Mouse (Mus musculus) inflammation-experienced regulatory T-cells, adult 16 weeks (primary cell): ENCODE results near the gene 9930022D16Rik. TPM values are rescaled to one million over a fixed set of nuclear protein-coding genes. Genes with fewer than 3 reads are reported as not detected.

Experiments used
- polyA plus RNA-seq: library from polyadenylated mRNA; unstranded; fragments of 100-300 nt; shearing (Covaris generic); gene quantifications from one replicate; pipeline ENCODE4 v1.2.1, GENCODE M21; 2017

Gene 9930022D16Rik
- polyA plus RNA-seq, result not detected

GRCm38 (mm10) chr11:109413617-109414016, at the start of gene 9930022D16Rik:
TSS of gene 9930022D16Rik (plus strand) at chr11:109413917.

GRCm38 (mm10) chr11:109425392-109426271, 11.9 kb downstream of the 9930022D16Rik start, which contains the start of gene Amz2:
TSS of gene Amz2 (plus strand) at chr11:109425946.

Other genes with a start within 250 kb of the 9930022D16Rik start
- 11.2 TPM for gene Rgs9, start 115.8 kb upstream of the 9930022D16Rik start, polyA plus RNA-seq
- gene Gna13, start 51.1 kb upstream of the 9930022D16Rik start, polyA plus RNA-seq, result 64.4 TPM
- gene Amz2, start 12.0 kb downstream of the 9930022D16Rik start, polyA plus RNA-seq, result 41.1 TPM
- gene Arsg, start 59.5 kb downstream of the 9930022D16Rik start, polyA plus RNA-seq, result 2.5 TPM
- gene Slc16a6, start 59.7 kb downstream of the 9930022D16Rik start, polyA plus RNA-seq, result 21.0 TPM
- 0.54 TPM for gene Wipi1, start 198.1 kb downstream of the 9930022D16Rik start, polyA plus RNA-seq
- gene Prkar1a, start 235.5 kb downstream of the 9930022D16Rik start, polyA plus RNA-seq, result 626 TPM